Mouse (Mus musculus) adrenal gland, postnatal 36 days (tissue): ENCODE measurements around the gene Dph3. TPM values are rescaled to one million over a fixed set of nuclear protein-coding genes. Genes with fewer than 3 reads are reported as not detected.

ENCODE experiments used
- total RNA-seq, 2 experiments: library from RNA; stranded (reverse); gene quantifications; 2 replicates each; pipeline ENCODE4 v1.2.3; 2021

Dph3 gene
- total RNA-seq, 2 experiments from 2014 or later: 61.1 to 72.5 TPM

Other genes starting within 250 kb of the Dph3 start
- 1 to 10 TPM; 5.3 to 9.9 TPM for gene Galnt15, start 56.7 kb downstream of the Dph3 start, total RNA-seq
- 10 to 100 TPM; 33.9 to 40.8 TPM for gene Oxnad1, start 355 bp downstream of the Dph3 start, total RNA-seq
- not detected for gene Msmb, start 56.3 kb upstream of the Dph3 start, total RNA-seq
- gene Ncoa4, start 74.1 kb upstream of the Dph3 start, total RNA-seq: 100 to 1,000 TPM; 194 to 226 TPM
- 100 to 1,000 TPM; 119 to 145 TPM for gene Timm23, start 116.2 kb upstream of the Dph3 start, total RNA-seq
- gene Parg, start 116.2 kb upstream of the Dph3 start, total RNA-seq: 10 to 100 TPM; 58.1 to 63.2 TPM
- 1 to 10 TPM; 7.0 to 7.1 TPM for gene Ogdhl, start 236.3 kb upstream of the Dph3 start, total RNA-seq